Mouse (Mus musculus) kidney, postnatal 0 days (tissue): Measurements from ENCODE around the gene Ntrk1. TPM values are rescaled to one million over a fixed set of nuclear protein-coding genes. Genes with fewer than 3 reads are reported as not detected.

Source experiments
- ATAC-seq: fragments of 200-750 bp; cut with Nextera tagmentation; replicated peaks from 2 replicates; pipeline ENCODE4 v1.8.0; 2017; ENCODE audit warnings: low read depth, moderate number of reproducible peaks, moderate TSS enrichment, moderate library complexity; ENCODE audit not compliant: low FRiP score
- DNase-seq: peaks from one replicate; pipeline ENCODE4 v3.0.0-alpha.2; 2016; ENCODE audit warnings: low spot score
- H3K27ac ChIP-seq: fragments of 300-500 bp; sonication (generic); 2 replicates; pipeline ENCODE4 v1.5.1; 2014; ENCODE audit warnings: mild to moderate bottlenecking
- H3K27me3 ChIP-seq: fragments of 300-500 bp; sonication (generic); 2 replicates; pipeline ENCODE4 v1.6.1; 2014; ENCODE audit warnings: low read length, mixed read lengths; ENCODE audit not compliant: insufficient read depth
- H3K36me3 ChIP-seq: fragments of 300-500 bp; sonication (generic); 2 replicates; pipeline ENCODE4 v1.6.1; 2014; ENCODE audit warnings: low read length, mixed read lengths; ENCODE audit not compliant: insufficient read depth
- H3K4me1 ChIP-seq: fragments of 300-500 bp; sonication (generic); replicated peaks from 2 replicates; pipeline ENCODE4 v1.6.1; 2014; ENCODE audit warnings: antibody characterized with exemption, low read length, mixed read lengths; ENCODE audit not compliant: insufficient read depth
- H3K4me2 ChIP-seq: fragments of 300-500 bp; sonication (generic); 2 replicates; pipeline ENCODE4 v1.6.1; 2014; ENCODE audit warnings: mild to moderate bottlenecking, low read length, moderate library complexity, mixed read lengths
- H3K4me3 ChIP-seq: fragments of 300-500 bp; sonication (generic); replicated peaks from 2 replicates; pipeline ENCODE4 v1.5.1; 2014; ENCODE audit warnings: low read depth, low read length
- H3K9ac ChIP-seq: fragments of 300-500 bp; sonication (generic); 2 replicates; pipeline ENCODE4 v1.6.1; 2014; ENCODE audit warnings: low read depth, low read length
- H3K9me3 ChIP-seq: fragments of 300-500 bp; sonication (generic); replicated peaks from 2 replicates; pipeline ENCODE4 v1.6.1; 2016; ENCODE audit warnings: low read length, inconsistent platforms, mixed read lengths
- CTCF ChIP-seq: IDR thresholded peaks from 2 replicates; pipeline ENCODE4 v1.5.1; 2016; ENCODE audit warnings: antibody characterized with exemption, low read depth, mild to moderate bottlenecking, moderate library complexity
- WGBS: fragments of 180-500 bp; shearing (Covaris S2); extraction: QIAGEN DNeasy Blood & Tissue Kit; methylation state at CpG from one replicate; pipeline ENCODE4 v1.1.7; 2014; 5-methylcytosine and 5-hydroxymethylcytosine counted together
- polyA plus RNA-seq: library from polyadenylated mRNA; unstranded; fragments of >200 nt; fragmentation: Nextera tagmentation; extraction: Ambion mirVana; gene quantifications from 2 replicates; pipeline ENCODE4 v1.2.1, GENCODE M21; 2015

The Ntrk1 gene
- polyA plus RNA-seq, 1 experiment from 2014 or later = 2.3 TPM

- no peak for ATAC-seq
- H3K4me2 ChIP-seq = no peak overlapping the region
- H3K27me3 ChIP-seq = no peaks in the 10 kb centered on the region
- H3K27ac ChIP-seq = no peak overlapping the region
- WGBS = 80% methylated on average over 6 of the region's 6 CpGs
- no peak overlapping the region for H3K9ac ChIP-seq
- H3K36me3 ChIP-seq = peaks cover 78% of the 10 kb centered on the region
- H3K4me1 ChIP-seq = no peaks in the 10 kb centered on the region
- DNase-seq = no peak
- no peak overlapping the region for H3K4me3 ChIP-seq
- no peak for TF ChIP-seq CTCF
- no peaks in the 10 kb centered on the region for H3K9me3 ChIP-seq
Measured at GRCm38 (mm10) chr3:87728696-87729095, 66.3 kb downstream of the Ntrk1 start.

Other genes with a start within 250 kb of the Ntrk1 start
- 10.7 and 11.0 TPM in 2 replicates for gene Arhgef11, start 177.6 kb downstream of the Ntrk1 start, polyA plus RNA-seq
- gene Lrrc71, start 46.5 kb downstream of the Ntrk1 start, polyA plus RNA-seq = 0.37 and 0.45 TPM in 2 replicates
- 1.9 and 2.3 TPM in 2 replicates for gene Insrr, start 1.8 kb upstream of the Ntrk1 start, polyA plus RNA-seq
- gene Pear1, start 29.1 kb upstream of the Ntrk1 start, polyA plus RNA-seq = 31.6 and 35.4 TPM in 2 replicates
- gene Sh2d2a, start 51.6 kb upstream of the Ntrk1 start, polyA plus RNA-seq = 0.11 TPM in 1 of 2 replicates, not detected in the other
- 14.8 and 15.1 TPM in 2 replicates for gene Prcc, start 90.4 kb upstream of the Ntrk1 start, polyA plus RNA-seq
- 193 and 200 TPM in 2 replicates for gene Hdgf, start 111.2 kb upstream of the Ntrk1 start, polyA plus RNA-seq
- 87.2 and 88.1 TPM in 2 replicates for gene Mrpl24, start 124.3 kb upstream of the Ntrk1 start, polyA plus RNA-seq
- 40.4 and 42.1 TPM in 2 replicates for gene Isg20l2, start 135.2 kb upstream of the Ntrk1 start, polyA plus RNA-seq
- gene Rrnad1, start 135.6 kb upstream of the Ntrk1 start, polyA plus RNA-seq = 12.1 and 12.3 TPM in 2 replicates
- gene Crabp2, start 153.5 kb upstream of the Ntrk1 start, polyA plus RNA-seq = 20.1 and 20.9 TPM in 2 replicates
- 24.6 and 28.9 TPM in 2 replicates for gene Nes, start 175.9 kb upstream of the Ntrk1 start, polyA plus RNA-seq
- gene Bcan, start 205.1 kb upstream of the Ntrk1 start, polyA plus RNA-seq = 0.14 TPM in 1 of 2 replicates, not detected in the other
- 0.13 and 0.17 TPM in 2 replicates for gene Hapln2, start 232.4 kb upstream of the Ntrk1 start, polyA plus RNA-seq
- 24.8 and 26.3 TPM in 2 replicates for gene Gpatch4, start 247.9 kb upstream of the Ntrk1 start, polyA plus RNA-seq